Mouse (Mus musculus): ENCODE results near the gene Pnkd.

GRCm38 (mm10) chr1:74321396-74321795 lies 36.7 kb downstream of the Pnkd start:
- TF ChIP-seq EP300 (IDR thresholded peaks at IDR 0.05; ENCODE audit: low read depth) (no peak), CTCF (IDR thresholded peaks at IDR 0.05; ENCODE audit: low read depth) (no peak)

Data from heart, postnatal 0 days (tissue).